Mouse (Mus musculus) G1E (cell line): ENCODE data around the gene Fbll1.

ENCODE experiments used
- CTCF ChIP-seq: IDR thresholded peaks from 2 replicates; pipeline ENCODE4 v1.5.1; 2012; ENCODE audit warnings: low read depth, low read length, inconsistent platforms, mixed read lengths
- GATA2 ChIP-seq: IDR thresholded peaks from 2 replicates; pipeline ENCODE4 v1.6.1; 2012; ENCODE audit warnings: low read depth, low read length, inconsistent platforms, borderline replicate concordance

GRCm38 (mm10) chr11:35816316-35816715 lies 17.6 kb upstream of the Fbll1 start:
- TF ChIP-seq CTCF (no peak), GATA2 (no peak)
